Mouse (Mus musculus) adrenal gland, adult (tissue): ENCODE measurements around the gene Gm26566.

Experiments used
- DNase-seq, 2 experiments: peaks; one replicate each; pipeline ENCODE4 v3.0.0; 2022 to 2023; ENCODE audit warnings: low spot score in 1 of 2; ENCODE audit not compliant: inconsistent age in 2 of 2

The Gm26566 gene

GRCm38 (mm10) chr4:88738480-88738879 lies 16.9 kb downstream of the Gm26566 start:
- peak; percentile 60 to 90 for DNase-seq

DNA sequence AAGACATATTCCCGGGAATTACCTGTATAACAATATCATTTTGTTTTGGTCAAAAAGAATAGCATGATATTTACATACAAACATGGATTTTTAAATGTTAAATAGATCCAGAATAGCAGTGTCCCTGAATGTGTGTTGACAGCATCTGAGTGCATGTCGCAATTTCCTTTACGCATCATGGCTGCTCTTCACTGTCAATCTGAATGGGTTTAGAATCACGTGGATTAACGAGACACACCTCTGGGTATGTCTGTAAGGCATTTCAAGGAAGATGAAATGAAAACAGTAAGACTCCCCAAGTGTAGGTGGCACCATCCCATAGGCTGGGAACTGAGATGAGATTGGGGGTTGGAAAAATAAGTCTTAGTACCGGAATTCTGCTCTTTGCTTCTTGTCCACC lies 17.4 kb downstream of the Gm26566 start:
- DNase-seq, result no peak

GRCm38 (mm10) chr4:88741426-88741825 lies 19.8 kb downstream of the Gm26566 start:
- DNase-seq, result no peak

DNA sequence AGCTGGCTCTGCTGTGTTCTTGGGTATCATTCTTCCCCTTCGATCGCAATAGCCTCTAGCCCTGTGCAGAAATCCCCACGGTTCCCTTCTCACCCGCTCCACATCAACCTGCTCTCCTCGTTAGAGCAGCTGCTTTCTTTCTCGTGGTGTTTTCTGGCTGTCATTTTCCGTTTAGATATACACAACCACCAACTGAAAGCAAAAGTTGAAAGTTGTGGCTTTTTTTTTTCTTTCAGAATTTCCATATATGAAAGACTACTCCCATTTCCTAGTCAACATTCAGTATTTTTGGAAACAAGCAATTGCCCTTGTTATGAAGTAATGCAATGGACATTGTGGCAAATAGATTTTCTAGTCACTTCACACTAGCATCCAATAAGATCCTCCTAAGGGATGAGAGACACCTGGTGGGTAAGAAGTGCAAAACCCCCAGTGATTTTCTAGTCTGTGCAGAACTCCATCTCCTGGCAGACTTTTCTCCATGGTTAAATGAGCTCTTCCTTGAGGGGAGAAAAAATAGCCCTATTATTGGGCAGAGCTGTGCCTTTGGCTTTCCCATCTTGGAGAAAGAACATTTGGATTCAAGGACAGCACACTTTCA lies 21.3 kb downstream of the Gm26566 start:
- DNase-seq, result no peak

DNA sequence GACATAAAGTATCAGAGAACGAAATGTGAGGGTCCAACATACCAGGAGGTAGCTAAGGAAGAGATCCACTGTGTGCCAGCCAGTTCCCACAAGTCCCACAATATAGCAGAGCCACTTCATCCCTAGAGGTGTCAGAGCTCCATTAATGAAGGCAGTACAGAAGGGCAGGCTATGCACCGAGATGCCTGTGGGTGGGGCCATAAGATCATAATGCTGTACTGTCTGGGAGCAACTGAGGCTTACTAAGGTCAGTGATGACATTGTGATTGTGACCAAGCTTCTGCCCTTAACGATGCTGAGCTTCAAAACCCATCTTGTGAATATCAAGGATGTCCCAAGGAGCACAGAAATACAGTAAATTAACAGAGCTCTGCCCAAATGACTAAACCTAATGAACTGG lies 22.6 kb downstream of the Gm26566 start:
- DNase-seq, result no peak

GRCm38 (mm10) chr4:88749926-88750325 lies 28.3 kb downstream of the Gm26566 start:
- DNase-seq, result no peak

DNA sequence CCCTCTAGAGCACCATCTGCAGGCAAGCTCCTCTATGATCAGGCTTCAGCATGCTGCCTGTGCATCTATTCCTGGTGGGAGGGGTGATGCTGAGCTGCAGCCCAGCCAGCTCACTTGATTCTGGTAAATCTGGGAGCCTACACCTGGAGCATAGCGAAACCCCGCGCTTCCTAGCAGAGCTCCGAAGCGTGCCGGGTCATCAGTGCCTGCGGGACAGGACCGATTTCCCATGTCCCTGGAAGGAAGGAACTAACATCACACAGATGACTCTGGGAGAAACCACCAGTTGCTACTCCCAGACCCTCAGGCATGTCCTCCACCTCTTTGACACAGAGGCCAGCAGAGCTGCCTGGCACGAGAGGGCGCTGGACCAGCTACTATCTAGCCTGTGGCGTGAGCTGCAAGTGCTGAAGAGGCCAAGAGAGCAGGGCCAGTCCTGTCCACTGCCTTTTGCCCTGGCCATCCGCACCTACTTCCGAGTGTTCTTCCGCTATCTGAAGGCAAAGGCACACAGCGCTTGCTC lies 33.3 kb downstream of the Gm26566 start, which contains the start of gene Gm13271:
Gene Gm13271, plus strand, starts transcription at position 51 of the 523 bp plus-strand sequence.
- DNase-seq, result peak; percentile 75 to 92

DNA sequence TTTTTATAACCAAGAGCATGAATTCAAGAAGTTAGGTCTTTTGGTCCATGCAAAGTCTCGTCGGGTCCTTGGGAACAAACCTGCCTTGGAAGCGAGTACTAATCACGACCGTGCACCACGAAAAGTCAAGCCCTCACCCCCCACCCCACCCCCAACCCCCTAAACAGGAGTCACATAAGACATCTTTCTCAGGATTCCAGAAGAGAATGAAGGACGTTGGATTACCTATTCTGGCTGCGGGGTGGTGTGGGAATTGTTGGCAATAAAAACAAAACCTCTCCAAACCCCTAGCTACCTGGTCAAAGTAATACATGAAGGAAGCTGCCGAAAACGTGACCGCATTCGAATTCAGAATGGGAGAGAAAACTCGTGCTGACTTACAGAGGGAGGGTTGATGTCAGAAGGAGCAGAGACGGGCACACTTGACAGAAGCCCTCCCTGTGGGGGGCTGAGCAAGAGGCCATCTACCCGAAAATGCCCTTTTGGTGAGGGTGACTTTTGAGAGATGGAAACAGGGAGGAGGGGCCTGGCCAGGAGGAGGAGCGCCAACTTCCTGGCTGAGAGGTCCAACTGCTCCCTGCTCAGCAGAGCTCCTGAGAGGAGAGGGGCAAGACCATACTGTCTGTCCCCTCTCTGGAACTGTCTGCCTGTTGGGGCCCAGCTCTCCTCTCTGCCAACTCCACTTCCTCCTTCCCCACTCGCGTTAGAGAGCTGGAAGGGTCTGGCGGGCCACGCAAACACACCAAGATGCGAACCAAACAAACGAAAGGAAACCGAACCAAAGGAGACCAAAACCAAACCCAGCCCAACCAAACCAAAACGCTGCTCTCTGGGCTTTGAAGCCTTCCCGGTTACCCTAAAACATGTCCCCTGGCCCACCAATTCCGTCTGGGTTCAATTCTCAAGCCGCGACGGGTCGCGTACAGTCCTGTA lies 35.2 kb downstream of the Gm26566 start:
- DNase-seq, result peak in 1 of 2 experiments; percentile 81

- DNase-seq, result peak; percentile 92 to 99
These were observed 36.0 kb downstream of the Gm26566 start for GRCm38 (mm10) chr4:88757628-88758031.

- DNase-seq, result peak in 1 of 2 experiments; percentile 60
These were observed 37.1 kb downstream of the Gm26566 start for GRCm38 (mm10) chr4:88758751-88759150.

DNA sequence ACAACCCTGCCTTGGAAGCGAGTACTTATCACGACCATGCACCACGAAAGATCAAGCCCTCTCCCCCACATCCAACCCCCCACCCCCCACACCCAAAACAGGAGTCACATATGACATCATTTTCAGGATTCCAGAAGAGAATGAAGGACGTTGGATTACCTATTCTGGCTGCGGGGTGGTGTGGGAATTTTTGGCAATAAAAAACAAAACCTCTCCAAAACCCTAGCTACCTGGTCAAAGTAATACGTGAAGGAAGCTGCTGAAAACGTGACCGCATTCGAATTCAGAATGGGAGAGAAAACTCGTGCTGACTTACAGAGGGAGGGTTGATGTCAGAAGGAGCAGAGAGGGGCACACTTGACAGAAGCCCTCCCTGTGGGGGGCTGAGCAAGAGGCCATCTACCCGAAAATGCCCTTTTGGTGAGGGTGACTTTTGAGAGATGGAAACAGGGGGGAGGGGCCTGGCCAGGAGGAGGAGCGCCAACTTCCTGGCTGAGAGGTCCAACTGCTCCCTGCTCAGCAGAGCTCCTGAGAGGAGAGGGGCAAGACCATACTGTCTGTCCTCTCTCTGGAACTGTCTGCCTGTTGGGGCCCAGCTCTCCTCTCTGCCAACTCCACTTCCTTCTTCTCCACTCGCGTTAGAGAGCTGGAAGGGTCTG lies 38.1 kb downstream of the Gm26566 start, which contains the start of gene Gm13283:
Gene Gm13283, plus strand, starts transcription at position 510 of the 659 bp plus-strand sequence.
- DNase-seq, result peak; percentile 37 to 81

DNA sequence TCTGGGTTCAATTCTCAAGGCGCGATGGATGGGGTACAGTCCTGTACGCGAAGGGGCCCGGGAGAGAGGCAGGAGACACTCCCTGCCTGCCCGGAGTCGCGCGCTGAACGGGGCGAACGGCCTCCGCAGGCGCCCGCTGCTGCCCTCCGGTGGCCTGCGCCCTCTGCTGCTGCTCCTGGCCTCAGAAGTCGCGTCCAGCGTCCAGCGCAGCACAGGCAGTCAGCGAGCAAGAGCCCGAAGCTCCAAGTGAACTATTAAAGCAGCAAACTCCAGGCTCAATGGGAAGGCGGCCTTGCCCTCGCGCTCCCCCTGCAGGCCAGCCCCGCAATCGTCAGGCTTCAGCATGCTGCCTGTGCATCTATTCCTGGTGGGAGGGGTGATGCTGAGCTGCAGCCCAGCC lies 38.8 kb downstream of the Gm26566 start:
- peak; percentile 87 to 92 for DNase-seq

- peak; percentile 71 to 88 for DNase-seq
These were observed 40.2 kb downstream of the Gm26566 start for GRCm38 (mm10) chr4:88761776-88762175.

- peak in 1 of 2 experiments; percentile 55 for DNase-seq
These were observed 40.7 kb downstream of the Gm26566 start for GRCm38 (mm10) chr4:88762341-88762740.

DNA sequence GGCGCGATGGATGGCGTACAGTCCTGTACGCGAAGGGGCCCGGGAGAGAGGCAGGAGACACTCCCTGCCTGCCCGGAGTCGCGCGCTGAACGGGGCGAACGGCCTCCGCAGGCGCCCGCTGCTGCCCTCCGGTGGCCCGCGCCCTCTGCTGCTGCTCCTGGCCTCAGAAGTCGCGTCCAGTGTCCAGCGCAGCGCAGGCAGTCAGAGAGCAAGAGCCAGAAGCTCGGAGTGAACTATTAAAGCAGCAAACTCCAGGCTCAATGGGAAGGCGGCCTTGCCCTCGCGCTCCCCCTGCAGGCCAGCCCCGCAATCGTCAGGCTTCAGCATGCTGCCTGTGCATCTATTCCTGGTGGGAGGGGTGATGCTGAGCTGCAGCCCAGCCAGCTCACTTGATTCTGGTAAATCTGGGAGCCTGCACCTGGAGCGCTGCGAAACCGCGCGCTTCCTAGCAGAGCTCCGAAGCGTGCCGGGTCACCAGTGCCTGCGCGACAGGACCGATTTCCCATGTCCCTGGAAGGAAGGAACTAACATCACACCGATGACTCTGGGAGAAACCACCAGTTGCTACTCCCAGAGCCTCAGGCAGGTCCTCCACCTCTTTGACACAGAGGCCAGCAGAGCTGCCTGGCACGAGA lies 41.9 kb downstream of the Gm26566 start:
- peak; percentile 79 to 90 for DNase-seq
